Mouse (Mus musculus): ENCODE data around the gene Gpn3. TPM values are rescaled to one million over a fixed set of nuclear protein-coding genes. Genes with fewer than 3 reads are reported as not detected.

Gene Gpn3
- polyA plus RNA-seq, 1 experiment from 2014 or later, result 69.2 TPM

DNA sequence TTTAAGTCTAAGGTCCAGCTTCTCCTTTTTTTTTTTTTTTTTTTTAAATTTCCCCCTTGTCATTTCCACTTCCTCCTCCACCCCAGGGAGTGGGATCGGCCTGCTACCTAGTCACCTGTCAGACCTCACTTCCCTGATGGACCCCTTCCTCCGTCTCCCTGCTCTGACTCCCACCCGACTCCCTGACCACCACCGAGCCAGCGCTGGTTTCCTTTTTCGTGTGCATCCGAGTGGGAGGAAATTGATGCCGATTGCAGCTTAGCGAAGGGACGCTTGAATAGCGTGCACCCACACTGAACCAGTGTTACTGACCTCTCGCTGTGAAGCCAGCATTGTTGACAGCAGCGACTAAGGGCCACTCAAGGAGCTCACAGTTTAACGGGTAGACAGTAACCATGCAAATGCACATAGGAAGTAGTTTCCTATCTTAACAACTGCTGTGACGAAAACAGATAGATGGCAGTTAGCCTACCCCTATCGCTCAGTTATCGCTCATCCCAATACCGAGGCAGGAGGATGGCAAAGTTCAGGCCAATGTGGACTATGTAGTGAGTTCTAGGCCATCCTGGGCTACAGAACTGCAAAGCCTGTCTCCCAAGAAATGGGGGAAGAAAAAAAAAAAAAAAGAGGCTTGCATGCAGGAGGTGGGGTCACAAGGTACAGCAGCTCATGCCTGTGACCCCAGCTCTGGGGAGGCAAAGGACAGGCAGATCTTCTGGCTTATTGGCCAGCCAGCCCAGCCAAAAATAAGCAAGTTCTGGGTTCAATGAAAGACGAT is 20.7 kb downstream of the Gpn3 start:
- H3K27ac ChIP-seq (ENCODE audit: low read length), result peak overlapping the region; percentile 77
- H3K4me3 ChIP-seq (ENCODE audit: low read depth, low read length), result peak overlapping the region; percentile 70
- H3K9me3 ChIP-seq (ENCODE audit: low read length), result no peaks in the 10 kb centered on the region
- H3K27me3 ChIP-seq (replicated peaks; ENCODE audit: insufficient read depth, low read length), result no peaks in the 10 kb centered on the region
- peaks cover 3% of the 10 kb centered on the region; the same call in 1 of the 2 replicates for H3K4me1 ChIP-seq (ENCODE audit: insufficient read depth, low read depth, low read length)
- no peak for TF ChIP-seq EP300 (IDR thresholded peaks at IDR 0.05)
- TF ChIP-seq CTCF (IDR thresholded peaks at IDR 0.05), result no peak
- H3K4me2 ChIP-seq (replicated peaks; ENCODE audit: low read depth, low read length), result peak overlapping the region; percentile 70
- H3K9ac ChIP-seq (replicated peaks; ENCODE audit: low read depth), result peak overlapping the region; percentile 83
- ATAC-seq (peak; percentile 10), DNase-seq (ENCODE audit: low spot score) (peak; percentile 28)
- H3K36me3 ChIP-seq (ENCODE audit: insufficient read depth, low read length), result 0 out of 2 replicates have a peak, but pooled peaks cover 3% of the 10 kb centered on the region
- WGBS, result 9% methylated on average over 19 of the region's 19 CpGs

DNA sequence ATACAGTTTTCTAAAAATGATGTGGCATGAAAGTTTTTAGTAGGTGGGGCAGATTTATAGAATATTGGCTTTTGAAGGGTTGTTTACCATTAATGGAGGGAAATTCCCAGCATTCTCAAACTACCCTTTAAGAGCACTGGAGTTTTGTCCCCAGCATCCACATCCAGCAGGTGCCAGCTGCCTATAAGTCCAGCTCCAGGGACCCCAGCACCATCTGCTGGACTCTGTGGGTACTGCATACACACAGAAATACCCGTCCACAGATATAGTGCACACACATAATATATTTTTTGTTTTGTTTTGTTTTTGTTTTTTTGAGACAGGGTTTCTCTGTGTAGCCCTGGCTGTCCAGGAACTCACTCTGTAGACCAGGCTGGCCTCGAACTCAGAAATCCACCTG is 22.2 kb downstream of the Gpn3 start:
- Histone ChIP-seq H3K9me3 (ENCODE audit: low read length) (no peaks in the 10 kb centered on the region), H3K4me1 (ENCODE audit: insufficient read depth, low read depth, low read length) (peaks cover 3% of the 10 kb centered on the region; the same call in 1 of the 2 replicates), H3K9ac (replicated peaks; ENCODE audit: low read depth) (no peak overlapping the region), H3K4me3 (ENCODE audit: low read depth, low read length) (no peak overlapping the region), H3K4me2 (replicated peaks; ENCODE audit: low read depth, low read length) (no peak overlapping the region), H3K36me3 (ENCODE audit: insufficient read depth, low read length) (0 out of 2 replicates have a peak, but pooled peaks cover 5% of the 10 kb centered on the region), H3K27ac (ENCODE audit: low read length) (no peak overlapping the region), H3K27me3 (replicated peaks; ENCODE audit: insufficient read depth, low read length) (no peaks in the 10 kb centered on the region)
- DNase-seq (ENCODE audit: low spot score) (peak; percentile 79), ATAC-seq (peak; percentile 34; the same call in 1 of the 2 replicates)
- WGBS, result 58% methylated on average over 2 of the region's 2 CpGs
- no peak for TF ChIP-seq EP300 (IDR thresholded peaks at IDR 0.05)
- TF ChIP-seq CTCF (IDR thresholded peaks at IDR 0.05), result peak; percentile 88

DNA sequence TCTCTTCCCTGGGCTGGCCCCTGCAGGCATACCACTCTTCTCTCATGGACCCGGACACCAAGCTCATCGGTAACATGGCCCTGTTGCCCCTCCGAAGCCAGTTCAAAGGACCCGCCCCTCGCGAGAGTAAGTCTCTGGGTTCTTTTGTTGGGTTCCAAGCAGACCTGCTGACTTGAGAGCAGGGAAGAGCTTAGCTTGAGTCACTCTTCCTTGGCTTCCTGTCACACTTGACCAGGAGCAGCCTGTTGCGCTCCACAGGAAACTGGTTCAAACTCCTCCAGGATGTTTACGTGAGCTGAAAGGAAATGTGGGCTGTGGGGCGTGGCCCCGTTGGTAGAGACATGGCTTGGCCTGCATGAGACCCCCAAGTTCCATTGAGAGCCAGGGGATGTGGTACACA is 25.1 kb downstream of the Gpn3 start:
- Histone ChIP-seq H3K9ac (replicated peaks; ENCODE audit: low read depth) (no peak overlapping the region), H3K27me3 (replicated peaks; ENCODE audit: insufficient read depth, low read length) (no peaks in the 10 kb centered on the region), H3K4me1 (ENCODE audit: insufficient read depth, low read depth, low read length) (peaks cover 3% of the 10 kb centered on the region; the same call in 1 of the 2 replicates), H3K4me3 (ENCODE audit: low read depth, low read length) (no peak overlapping the region), H3K4me2 (replicated peaks; ENCODE audit: low read depth, low read length) (0 out of 2 replicates have a peak overlapping the region, but pooled peaks have one; percentile 8), H3K9me3 (ENCODE audit: low read length) (no peaks in the 10 kb centered on the region), H3K36me3 (ENCODE audit: insufficient read depth, low read length) (0 out of 2 replicates have a peak, but pooled peaks cover 5% of the 10 kb centered on the region), H3K27ac (ENCODE audit: low read length) (peak overlapping the region; percentile 81)
- DNase-seq (ENCODE audit: low spot score) (peak; percentile 82), ATAC-seq (peak; percentile 77)
- 54% methylated on average over 10 of the region's 10 CpGs for WGBS
- peak; percentile 90 for TF ChIP-seq EP300 (IDR thresholded peaks at IDR 0.05)
- TF ChIP-seq CTCF (IDR thresholded peaks at IDR 0.05), result no peak

DNA sequence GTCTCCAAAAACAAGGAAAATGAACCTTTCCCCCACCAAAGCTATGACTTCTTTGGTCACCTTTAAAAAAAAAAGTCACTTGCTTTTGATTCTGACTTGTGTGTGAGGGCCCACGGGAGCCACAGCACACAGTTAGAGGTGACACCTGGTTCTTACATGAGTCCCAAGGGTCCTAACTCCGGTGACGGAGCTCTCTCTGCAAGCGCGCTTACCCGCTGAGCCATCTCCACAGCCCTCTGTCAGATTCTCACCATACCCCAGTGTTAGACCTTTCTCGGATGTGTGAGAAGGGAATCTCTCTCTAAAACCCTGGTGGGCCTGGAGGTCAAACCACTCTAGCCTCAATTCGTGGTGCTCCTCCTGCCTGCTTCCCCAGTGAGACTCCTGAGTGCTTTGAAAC is 25.8 kb downstream of the Gpn3 start:
- Histone ChIP-seq H3K9ac (replicated peaks; ENCODE audit: low read depth) (no peak overlapping the region), H3K36me3 (ENCODE audit: insufficient read depth, low read length) (peaks cover 10% of the 10 kb centered on the region; the same call in 1 of the 2 replicates), H3K4me2 (replicated peaks; ENCODE audit: low read depth, low read length) (no peak overlapping the region), H3K27ac (ENCODE audit: low read length) (peak overlapping the region; percentile 68), H3K4me1 (ENCODE audit: insufficient read depth, low read depth, low read length) (peaks cover 2% of the 10 kb centered on the region; the same call in 1 of the 2 replicates), H3K4me3 (ENCODE audit: low read depth, low read length) (no peak overlapping the region), H3K9me3 (ENCODE audit: low read length) (no peaks in the 10 kb centered on the region), H3K27me3 (replicated peaks; ENCODE audit: insufficient read depth, low read length) (no peaks in the 10 kb centered on the region)
- DNase-seq (ENCODE audit: low spot score) (no peak), ATAC-seq (no peak)
- TF ChIP-seq CTCF (IDR thresholded peaks at IDR 0.05) (no peak), EP300 (IDR thresholded peaks at IDR 0.05) (no peak)
- WGBS, result 87% methylated on average over 8 of the region's 8 CpGs

DNA sequence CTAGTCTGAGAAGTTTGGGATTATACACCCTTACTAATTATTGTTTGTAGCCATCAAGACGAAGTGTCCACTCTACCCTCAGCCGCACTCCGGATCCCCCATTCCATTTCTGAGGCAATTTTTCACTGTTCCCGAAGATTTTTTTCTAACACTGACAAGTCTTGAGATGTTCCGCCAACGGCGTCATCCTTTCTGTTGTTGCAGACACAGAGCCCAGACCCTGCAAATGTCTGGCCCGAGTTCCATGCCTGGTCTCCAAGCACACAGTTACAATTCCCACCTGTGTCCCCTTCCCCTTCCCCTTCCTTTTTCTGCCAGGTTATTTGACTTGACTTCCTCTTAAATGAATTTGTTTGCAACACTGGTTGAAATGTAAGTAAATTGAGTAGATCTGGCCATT is 28.2 kb downstream of the Gpn3 start:
- no peaks in the 10 kb centered on the region for H3K4me1 ChIP-seq (ENCODE audit: insufficient read depth, low read depth, low read length)
- ATAC-seq (no peak), DNase-seq (ENCODE audit: low spot score) (no peak)
- H3K27me3 ChIP-seq (replicated peaks; ENCODE audit: insufficient read depth, low read length), result no peaks in the 10 kb centered on the region
- TF ChIP-seq EP300 (IDR thresholded peaks at IDR 0.05) (no peak), CTCF (IDR thresholded peaks at IDR 0.05) (no peak)
- H3K4me2 ChIP-seq (replicated peaks; ENCODE audit: low read depth, low read length), result no peak overlapping the region
- peaks cover 26% of the 10 kb centered on the region for H3K36me3 ChIP-seq (ENCODE audit: insufficient read depth, low read length)
- 83% methylated on average over 8 of the region's 8 CpGs for WGBS
- H3K9ac ChIP-seq (replicated peaks; ENCODE audit: low read depth), result no peak overlapping the region
- H3K9me3 ChIP-seq (ENCODE audit: low read length), result no peaks in the 10 kb centered on the region
- H3K27ac ChIP-seq (ENCODE audit: low read length), result no peak overlapping the region
- H3K4me3 ChIP-seq (ENCODE audit: low read depth, low read length), result no peak overlapping the region

DNA sequence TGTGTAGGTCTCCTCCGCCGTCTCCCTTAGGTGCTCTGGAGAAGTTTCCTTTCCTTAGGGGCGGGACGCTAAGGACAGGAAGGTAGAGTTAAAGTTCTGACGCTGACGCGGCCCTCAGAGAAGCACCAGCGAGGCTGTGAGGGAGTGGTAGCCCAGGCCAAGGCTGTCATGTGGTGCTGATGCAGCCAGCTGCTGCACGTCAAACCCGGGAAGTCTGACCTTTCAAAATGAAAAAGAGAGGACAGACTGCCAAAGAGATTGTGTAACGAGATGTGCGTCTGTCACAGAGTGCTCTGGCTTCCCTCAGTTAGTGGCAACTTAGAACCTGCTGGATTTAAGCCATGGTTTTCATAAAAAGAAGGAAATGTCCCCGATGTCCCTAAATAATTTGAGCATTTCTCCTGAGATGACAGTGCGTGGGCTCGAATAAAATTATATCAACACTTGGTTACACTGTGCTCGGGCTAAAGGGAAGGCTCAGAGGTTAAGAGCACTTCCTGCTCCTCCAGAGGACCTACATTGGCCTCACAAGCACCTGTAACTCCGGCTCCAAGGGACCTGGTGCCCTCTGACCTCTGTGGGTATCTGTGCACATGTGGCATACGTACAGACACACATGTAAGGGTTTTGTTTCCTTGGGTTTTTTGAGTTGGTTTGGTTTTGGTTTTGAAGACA is 29.1 kb downstream of the Gpn3 start:
- H3K9me3 ChIP-seq (ENCODE audit: low read length), result no peaks in the 10 kb centered on the region
- H3K4me1 ChIP-seq (ENCODE audit: insufficient read depth, low read depth, low read length), result no peaks in the 10 kb centered on the region
- DNase-seq (ENCODE audit: low spot score) (peak; percentile 78), ATAC-seq (peak; percentile 72)
- H3K27me3 ChIP-seq (replicated peaks; ENCODE audit: insufficient read depth, low read length), result no peaks in the 10 kb centered on the region
- peaks cover 35% of the 10 kb centered on the region for H3K36me3 ChIP-seq (ENCODE audit: insufficient read depth, low read length)
- peak; percentile 42; the same call in 1 of the 2 replicates for TF ChIP-seq EP300 (IDR thresholded peaks at IDR 0.05)
- no peak for TF ChIP-seq CTCF (IDR thresholded peaks at IDR 0.05)
- WGBS, result 54% methylated on average over 18 of the region's 18 CpGs
- no peak overlapping the region for H3K4me3 ChIP-seq (ENCODE audit: low read depth, low read length)
- H3K9ac ChIP-seq (replicated peaks; ENCODE audit: low read depth), result no peak overlapping the region
- H3K27ac ChIP-seq (ENCODE audit: low read length), result peak overlapping the region; percentile 38; the same call in 1 of the 2 replicates
- 0 out of 2 replicates have a peak overlapping the region, but pooled peaks have one; percentile 8 for H3K4me2 ChIP-seq (replicated peaks; ENCODE audit: low read depth, low read length)
